Mouse (Mus musculus) embryo, embryonic 9.5 days (tissue): ENCODE measurements around the gene Cpt1a.
A peak's percentile ranks its signal among the peaks of the same experiment; 100 is the strongest.

ENCODE experiments used
- DNase-seq: peaks from one replicate; pipeline ENCODE4 v3.0.0-alpha.2; 2017; ENCODE audit errors: extremely low spot score

The Cpt1a gene

DNA sequence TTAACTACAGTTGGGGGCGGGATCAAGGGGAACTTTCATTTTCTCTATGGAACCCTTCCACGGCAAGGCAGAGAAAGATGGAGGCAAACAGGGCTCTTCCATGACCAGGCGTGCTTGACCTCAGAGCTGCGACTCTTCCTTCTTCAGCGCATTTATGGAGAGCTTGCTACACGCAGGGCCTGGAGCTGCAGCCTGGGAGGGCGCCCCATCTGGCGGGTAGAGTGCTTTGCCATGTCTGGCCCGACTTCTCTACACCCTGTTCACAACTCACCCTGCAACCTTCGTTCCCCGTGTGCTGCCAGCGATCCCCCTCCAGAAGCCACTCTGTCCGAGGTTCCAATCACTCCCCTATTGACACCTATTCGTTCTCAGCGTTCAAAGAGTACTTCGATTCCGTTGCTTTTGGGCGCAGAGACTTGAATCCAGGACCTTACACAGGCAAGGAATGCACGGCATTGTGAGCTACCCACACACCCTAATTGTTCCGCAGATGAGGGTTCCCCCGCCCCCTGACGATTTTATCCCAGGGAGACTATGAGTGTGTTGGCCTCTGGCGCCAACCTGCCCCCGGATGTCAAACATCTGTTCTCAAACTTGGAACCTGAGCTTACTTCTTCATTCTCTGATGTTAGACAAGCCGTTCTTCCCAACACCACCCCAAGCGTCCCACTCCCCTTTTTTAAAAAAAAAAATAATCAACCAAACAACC, at the start of gene Cpt1a:
TSS of gene Cpt1a (plus strand) at position 74 of the 709 bp plus-strand sequence.
- DNase-seq: peak; percentile 34

- no peak for DNase-seq
These were observed 48.8 kb upstream of the Cpt1a start for GRCm38 (mm10) chr19:3273331-3273730.

- no peak for DNase-seq
These were observed 46.3 kb upstream of the Cpt1a start for GRCm38 (mm10) chr19:3275744-3276365.

DNA sequence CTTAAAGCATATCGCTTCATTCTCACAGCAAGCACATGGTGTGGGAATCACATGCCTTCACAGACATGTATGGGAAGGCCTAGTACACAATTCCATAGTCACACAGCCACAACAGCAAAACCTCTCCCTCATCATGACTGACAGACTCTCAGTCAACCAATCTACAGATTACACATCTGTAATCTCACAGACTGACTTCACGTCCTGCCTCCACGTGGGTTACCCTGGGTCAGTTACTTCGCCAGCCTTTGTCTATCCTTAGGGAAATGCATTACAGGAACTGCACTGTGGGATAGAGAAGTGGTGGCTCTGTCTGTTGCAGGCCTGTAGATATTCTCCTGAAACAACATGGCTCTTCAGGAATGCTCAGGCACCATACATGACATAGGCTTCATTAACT, 40.2 kb upstream of the Cpt1a start:
- DNase-seq: no peak

DNA sequence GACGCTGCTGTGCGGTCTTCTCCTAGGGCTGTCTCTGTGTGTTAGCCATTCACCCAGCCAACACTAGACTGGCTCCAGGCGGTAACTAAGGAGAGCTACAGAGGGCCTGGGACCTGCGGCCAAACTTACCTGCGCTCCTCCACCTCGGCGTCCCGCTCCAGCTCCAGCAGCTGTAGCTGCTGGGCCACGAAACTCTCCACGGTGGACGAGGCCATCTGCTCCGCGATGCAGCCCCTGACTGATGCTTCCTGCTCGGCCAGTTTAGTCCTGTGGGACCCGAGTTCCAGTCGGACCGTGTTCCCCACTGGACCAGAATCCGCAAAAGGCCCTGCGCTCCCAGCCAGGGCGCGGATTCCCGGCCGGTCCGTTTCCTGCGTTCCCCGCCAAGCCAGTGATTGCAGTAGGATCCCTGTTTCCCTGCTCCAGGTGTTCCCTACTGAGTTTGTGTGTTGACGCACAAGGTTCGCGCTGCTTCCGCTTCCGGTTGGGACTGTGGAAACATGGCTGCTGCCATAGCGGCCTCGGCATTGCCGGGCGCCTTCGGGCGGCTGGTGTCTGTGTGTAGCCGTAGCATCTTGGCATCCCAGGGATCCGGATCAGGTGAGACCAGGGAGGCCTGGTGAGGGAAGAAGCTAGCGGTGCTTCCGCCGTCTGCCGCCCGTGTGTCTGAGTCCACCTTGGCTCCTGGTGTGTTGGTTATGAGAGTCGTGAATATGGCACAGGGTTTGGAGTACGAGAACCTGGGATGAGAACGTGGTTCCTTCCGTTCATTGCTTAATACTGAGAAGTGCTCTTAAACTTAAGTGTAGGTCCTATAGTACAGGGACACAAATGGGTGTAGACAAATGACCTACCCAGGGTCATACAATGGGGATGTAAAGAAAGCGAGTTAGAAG, 39.3 kb upstream of the Cpt1a start, which contains the start of the genes Mrpl21 and Ighmbp2:
TSS of gene Mrpl21 (plus strand) at position 330 of the 896 bp plus-strand sequence.
TSS of gene Ighmbp2 (minus strand) at position 446 of the 896 bp plus-strand sequence.
- DNase-seq: peak; percentile 93

DNA sequence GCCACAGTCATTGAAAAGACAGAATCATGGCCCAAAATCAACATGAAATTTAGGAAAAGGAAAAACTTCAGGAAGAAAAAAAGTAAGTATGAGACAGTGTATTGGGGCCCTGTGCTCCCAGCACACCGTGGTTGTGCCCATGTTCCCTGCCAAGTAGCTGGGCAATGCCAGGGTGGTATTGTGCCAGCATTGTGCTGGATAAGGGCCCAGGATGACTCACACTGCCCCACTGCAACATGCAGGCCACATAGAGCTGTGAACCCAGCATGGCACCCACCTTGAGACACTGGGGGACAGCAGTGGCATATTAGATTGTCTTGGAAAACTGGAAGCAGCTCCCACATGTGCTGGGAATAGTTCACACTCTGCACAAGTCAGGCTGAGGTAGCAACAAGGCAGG, 33.1 kb upstream of the Cpt1a start:
- no peak for DNase-seq

DNA sequence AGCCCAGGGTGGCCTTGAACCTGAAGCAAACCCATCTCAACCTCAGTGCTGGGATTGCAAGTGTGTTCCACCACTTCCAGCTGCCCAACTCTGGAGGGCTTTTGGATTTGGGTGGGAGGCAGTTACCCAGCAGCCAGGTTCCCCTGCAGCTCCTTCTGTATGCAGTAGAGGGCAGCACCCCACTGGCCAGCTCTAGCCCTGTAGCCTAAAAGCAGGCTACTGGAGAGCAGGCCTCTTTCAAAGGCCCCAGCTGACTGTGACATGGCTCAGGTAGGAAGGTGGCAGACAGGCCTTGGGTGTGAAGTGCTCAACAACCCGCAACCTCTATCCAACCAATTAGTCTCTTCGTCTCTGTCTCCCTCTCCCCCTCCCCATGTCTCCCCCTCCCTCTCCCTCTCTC, 30.1 kb upstream of the Cpt1a start:
- DNase-seq: peak; percentile 34

DNA sequence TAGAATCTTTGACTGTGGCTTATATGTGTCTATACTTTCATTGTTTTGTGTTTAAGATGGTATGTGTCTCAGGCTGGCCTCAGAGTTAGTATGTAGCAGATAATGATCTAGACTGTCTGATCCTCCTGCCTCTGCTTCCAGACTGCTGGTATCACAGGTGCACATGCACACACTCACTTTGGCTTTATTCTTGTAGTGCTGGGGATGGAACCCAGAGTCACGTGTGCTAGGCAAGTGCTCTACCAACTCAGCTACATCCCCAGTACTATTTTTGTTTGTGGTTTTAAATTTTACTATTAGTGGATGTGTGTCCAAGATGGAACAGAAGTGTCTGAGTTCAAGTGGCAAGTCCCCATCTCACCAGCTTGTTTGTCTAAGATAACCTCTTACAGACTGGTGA, 29.1 kb upstream of the Cpt1a start:
- no peak for DNase-seq

DNA sequence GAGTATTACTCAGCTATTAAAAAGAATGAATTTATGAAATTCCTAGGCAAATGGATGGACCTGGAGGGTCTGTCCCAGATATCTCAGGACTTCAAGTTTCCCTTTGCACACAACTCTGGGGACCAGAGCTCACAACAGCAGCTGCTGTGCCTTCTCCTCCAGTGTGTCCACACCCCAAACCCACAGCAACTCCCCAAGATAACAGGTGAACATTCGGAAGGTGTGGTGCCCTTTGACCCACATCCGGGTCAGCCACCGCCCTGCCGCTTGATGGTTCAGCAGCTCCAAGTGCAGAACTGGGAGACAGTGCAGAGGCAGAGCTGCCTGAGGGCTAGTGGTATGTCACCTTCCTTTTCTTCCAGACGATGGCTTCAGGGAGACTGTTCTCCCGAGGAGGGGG, 26.9 kb upstream of the Cpt1a start:
- no peak for DNase-seq

DNA sequence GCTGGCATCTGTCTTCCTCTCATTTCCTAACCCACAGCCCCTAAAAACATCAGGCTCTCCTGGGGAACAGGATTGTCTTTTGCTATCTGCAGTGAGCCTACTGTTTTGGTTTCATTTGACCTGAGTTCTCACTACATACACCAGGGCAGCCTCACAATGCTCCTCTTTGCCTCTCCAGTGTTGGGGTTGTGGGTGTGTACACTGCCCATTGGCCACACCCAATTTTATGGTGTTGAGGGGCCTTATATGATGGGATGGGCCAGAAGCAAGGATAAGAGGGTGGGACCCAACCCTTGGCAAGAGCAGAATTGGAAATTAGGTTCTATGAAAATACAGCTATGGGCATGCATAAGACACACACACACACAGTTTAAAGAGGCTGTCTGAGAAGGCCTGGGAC, 25.1 kb upstream of the Cpt1a start:
- no peak for DNase-seq

DNA sequence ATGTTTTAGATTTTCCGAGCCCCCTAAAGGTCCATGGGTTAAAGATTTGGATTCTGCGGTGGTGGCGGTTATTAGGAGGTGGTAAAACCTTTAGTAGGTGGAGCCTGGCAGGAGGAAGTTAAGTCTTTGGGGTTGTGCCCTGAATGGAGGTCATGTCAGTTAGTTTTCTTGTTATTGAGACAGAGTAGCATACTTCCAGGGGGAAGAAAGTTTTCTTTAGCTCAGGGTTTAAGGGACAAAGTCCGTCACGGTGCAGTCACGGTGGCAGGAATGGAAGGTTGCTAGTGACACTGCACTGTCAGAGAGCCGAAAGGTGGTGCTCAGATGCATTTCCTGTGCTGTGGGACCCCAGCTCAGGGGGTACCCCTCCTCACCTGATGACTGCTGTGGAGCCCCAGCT, 24.4 kb upstream of the Cpt1a start:
- no peak for DNase-seq

GRCm38 (mm10) chr19:3304017-3304416, 18.1 kb upstream of the Cpt1a start:
- DNase-seq: no peak

- DNase-seq: no peak
These were observed 14.8 kb upstream of the Cpt1a start for GRCm38 (mm10) chr19:3307175-3307949.

- DNase-seq: no peak
These were observed 2.8 kb upstream of the Cpt1a start for GRCm38 (mm10) chr19:3319341-3319740.

- no peak for DNase-seq
These were observed 2.0 kb upstream of the Cpt1a start for GRCm38 (mm10) chr19:3320086-3320485.

DNA sequence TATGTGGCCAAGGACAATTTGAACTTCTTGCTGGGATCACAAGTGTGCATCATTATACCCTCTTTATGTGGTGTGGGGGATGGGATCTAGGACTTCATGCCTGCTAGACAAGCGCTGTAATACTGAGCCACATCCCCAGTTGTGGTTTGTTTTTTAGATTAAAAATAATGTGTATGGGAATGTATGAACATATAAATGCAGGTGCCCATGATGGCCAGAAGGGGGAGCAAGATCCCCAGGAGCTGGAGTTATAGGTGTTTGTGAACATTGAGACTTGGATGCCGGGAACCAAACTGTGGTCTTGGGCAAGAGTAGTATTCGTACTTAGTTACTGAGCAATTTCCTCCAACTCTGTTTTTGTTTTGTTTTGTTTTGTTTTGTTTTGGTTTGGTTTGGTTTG, 1.3 kb upstream of the Cpt1a start:
- no peak for DNase-seq

DNA sequence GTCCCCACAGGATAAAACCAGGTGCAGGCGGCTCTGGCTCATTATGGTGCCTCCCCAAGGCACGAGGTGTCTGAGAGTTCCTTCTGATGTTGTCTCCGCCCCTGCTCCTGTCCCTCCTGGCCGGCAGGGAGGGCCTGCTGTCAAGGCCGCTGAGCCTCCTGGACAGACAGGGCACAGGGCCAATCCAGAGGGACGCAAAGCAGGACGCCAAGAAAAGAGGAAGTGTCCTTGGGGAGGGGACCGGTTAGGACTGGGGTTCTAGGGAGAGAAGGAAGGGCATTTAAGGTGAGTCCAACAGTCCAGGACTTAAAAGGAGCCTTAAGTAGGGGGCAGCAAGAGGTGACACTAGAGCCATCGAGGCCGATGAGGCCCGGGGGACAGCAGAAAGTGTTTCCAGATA, 517 bp upstream of the Cpt1a start:
- DNase-seq: peak; percentile 27

DNA sequence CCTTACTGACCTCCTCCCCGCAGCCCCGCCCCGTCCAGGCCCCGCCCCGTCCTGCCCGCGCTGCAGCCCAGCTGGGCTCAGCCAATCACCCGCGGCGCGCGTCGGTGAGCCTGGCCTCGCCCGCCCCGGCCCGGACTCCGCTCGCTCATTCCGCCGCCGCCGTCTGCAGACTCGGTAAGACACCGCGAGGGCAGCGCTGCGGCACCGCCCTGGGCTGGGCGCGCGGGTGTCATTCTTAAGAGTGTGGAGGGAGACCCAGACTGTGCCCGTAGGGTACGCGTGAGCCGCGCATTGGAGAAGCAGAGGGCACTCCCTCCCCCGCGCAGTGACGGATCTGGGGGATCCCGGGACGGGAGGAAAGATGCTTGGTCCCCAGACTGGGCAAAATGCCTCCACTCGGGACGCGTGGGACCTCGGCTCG, 1.1 kb downstream of the Cpt1a start:
- peak; percentile 76 for DNase-seq

DNA sequence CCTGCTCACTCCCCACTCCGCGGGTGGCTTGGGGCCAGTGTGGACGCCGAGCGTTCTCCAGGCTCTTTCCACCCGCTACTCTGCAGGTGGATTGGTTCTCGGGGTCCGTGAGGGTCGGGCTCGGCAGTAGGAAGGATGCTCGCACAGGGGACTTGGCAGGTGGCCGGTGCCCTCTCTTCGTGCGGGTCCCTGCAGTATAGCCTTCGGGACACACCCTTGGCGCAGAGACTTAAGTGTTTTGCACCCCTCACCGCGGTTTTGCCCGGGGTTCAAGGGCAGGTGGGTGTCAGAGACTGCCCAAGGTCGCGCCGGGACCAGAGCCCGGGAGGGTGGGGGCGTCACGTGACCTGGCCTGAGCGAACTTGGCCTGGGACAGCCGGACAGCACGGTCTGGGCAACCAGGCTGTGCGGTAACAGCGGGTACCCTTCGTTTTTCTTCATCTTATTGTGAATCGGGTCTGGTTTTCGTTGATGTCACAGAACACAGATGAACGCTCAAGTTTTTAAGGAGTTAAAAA, 1.7 kb downstream of the Cpt1a start:
- DNase-seq: peak; percentile 43

- peak; percentile 28 for DNase-seq
These were observed 2.2 kb downstream of the Cpt1a start for GRCm38 (mm10) chr19:3324271-3324811.
